Mouse (Mus musculus): ENCODE measurements at regions not wholly inside any gene's neighbourhood (a gene's known extent, or its start where the extent isn't known, plus 50 kb on each side); places are given as distances from the start of the nearest gene placed in this dataset.

DNA sequence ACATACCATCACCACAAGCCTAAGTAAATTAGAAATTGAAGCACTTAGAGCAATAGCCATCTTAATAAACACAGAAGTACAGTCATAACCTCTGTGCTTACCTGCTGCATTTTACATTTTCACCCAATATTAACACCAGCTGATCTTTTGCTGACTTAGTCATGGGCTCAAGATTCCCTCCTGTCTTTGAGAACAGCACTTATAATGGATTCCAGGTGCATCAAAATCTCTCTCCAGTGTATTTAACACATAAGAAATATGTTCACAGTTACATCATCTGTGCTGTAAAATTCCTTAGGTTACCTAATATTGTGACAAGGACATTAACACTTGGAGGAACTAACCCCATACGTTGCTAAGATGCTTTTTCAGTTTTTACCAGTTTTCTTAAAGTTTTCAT, 849.1 kb downstream of the Stpg2 start:
- DNase-seq (ENCODE audit: extremely low spot score, low spot score), result no peak

DNA sequence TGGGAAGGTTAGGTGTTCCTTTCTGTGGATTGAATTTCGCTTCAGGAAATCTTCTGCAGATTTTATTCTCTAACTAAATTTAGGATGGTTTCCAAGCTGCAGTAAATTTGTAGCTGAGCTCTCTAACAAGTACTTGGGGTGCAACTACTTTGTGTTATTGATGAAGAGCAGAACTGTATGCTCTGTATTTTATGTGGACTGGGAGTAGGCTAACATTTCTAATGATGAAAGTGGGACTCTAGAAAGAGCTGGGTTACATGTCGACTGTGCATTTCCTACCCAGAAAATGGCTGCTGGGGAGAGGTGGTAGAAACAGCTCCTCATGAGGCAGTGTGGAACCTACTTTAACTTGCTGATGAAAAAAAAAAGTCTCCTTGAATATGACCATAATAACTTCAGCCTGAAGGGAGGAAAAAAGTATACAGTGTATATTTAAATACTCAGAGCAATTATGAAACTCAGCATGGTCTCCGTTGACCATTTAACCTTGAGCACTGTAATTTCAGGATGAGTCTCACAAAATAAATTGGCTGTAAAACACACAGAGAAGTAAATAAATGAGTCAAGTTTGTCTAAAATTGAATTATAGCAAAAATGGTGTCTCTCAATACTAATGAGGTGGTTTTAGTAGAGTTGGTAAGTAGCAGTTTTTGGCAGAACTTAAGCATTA, 852.6 kb downstream of the Stpg2 start:
- DNase-seq (ENCODE audit: extremely low spot score, low spot score), result no peak

DNA sequence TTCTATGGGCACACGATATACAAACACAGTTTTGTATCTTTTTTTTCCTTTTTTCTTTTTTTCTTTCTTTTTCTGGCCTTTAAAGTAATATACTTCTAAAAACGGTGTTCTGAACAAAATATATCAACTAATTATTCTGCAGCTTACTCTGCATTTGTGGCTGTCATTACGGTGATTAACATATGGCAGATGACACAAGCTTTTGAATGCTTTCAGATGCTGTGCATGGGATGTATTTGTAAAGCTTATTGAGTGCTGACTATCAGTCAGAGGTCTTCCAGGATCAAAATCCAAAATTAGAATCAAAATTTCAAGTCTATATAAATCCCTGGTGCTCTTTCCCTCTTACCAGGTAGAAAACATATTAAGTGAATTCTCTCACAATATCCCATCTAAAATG, 853.6 kb downstream of the Stpg2 start:
- no peak for DNase-seq (ENCODE audit: extremely low spot score, low spot score)

DNA sequence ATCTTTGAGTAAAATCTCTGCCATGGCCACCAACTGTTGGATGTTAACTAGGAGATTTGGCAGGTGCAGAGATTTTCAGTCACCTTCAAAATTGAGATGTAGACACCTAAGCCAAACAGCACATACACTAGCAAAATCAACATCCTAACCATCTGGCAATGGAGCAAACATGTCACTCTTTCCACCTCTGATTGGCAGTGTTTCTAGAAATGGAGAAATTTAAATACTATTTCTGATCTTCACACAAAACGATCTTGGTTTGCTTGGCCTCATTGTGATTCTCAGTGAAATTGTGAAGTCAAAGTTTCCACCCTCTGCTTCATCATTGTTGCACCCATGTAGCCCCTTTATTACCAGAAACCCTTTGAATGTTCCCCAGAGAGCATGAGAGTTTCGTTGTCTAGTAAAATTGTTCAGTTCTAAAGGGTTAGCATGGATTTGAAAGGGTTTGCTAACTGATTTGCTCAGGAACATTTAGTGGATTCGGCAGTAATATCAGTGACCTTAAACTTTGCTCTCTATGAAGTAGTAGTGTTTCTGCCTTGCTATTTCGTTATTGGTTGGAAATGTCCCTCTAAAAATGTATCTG, 854.1 kb downstream of the Stpg2 start:
- DNase-seq (ENCODE audit: extremely low spot score, low spot score), result no peak

DNA sequence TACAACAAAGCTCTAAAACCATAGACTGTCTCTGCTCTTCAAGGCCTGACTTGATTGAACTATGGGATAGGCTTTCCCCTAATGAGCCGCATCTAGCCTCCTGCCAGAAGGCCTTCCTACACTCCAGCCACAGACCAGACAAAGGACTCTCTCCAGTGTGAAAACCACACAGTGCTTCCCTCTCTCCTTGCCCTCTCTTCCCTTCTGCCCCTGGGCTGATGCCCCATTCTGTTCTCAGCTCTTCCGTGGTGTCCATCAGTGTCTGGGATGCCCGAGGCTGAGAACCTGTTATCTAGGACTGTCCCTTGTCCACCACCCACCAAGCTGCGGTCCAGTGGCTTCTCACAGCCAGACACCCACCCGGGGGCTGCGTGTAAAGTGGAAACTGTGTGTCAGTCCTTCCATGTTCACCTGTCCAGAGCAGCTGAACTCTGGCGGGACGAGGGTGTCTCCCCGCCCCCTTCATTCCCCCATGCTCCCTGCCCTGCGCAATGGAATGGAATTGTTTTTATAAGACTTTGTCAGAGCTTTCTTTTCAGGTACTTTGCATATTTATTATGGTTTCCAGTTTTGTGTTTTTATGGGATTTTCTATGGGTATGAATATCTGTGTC, 856.4 kb downstream of the Stpg2 start:
- no peak for DNase-seq (ENCODE audit: extremely low spot score, low spot score)

DNA sequence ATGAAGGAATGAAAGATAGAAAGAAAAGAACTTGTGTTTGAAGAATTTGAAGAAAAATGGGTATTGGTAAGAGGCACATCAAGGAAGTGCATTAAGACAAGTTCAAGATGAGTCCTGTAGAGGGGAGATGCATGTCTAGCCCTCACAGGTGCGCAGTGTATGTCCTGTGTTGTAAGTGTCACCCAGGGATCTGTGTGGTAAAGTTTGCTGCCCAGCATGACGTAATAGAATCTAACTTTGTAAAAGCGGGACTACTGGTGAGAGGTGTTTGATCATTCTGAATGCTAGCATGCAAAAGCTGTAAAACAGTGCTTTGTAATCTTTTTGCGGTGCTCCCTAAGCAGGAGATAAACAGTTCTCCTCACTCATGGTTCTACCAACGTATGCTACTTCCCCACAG, 857.4 kb downstream of the Stpg2 start:
- no peak for DNase-seq (ENCODE audit: extremely low spot score, low spot score)

DNA sequence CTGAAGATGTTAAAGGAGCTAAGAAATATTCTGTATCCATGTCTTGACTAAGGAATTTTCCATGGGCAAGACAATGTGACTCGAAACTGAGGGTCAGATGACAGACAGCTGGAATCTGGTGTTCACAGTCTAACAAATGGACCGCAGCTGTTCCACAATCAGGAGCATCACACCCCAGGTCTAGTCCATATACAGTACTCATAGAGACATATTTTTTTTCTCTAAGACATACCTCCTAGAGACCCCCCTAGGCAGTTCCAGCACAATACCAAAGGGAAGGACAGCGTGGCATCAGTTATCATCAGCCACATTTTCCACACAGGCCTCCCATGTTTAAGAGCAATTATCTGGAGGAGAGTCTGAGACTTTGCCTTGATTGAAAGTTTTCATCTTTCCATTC, 878.8 kb downstream of the Stpg2 start:
- no peak for DNase-seq (ENCODE audit: extremely low spot score, low spot score)

DNA sequence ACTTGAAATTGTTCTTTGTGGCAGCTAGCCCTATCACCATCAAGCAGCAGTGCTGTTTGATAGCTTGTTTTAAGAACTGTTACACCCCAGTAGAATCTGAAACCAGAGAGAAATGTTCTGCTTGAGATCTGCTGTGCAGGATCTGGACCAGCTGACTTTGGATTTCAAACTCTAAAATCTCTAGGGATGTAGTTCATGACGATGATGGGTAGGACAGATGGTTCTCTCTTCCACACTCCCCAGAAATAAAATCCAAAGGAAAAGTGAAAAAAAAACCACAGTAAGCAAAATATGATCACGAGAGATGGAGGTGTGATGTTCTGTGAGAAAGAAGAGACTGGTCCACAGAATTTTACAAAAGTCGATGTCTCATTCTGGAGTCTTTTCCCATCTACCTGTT, 879.9 kb downstream of the Stpg2 start:
- DNase-seq (ENCODE audit: extremely low spot score, low spot score), result no peak

DNA sequence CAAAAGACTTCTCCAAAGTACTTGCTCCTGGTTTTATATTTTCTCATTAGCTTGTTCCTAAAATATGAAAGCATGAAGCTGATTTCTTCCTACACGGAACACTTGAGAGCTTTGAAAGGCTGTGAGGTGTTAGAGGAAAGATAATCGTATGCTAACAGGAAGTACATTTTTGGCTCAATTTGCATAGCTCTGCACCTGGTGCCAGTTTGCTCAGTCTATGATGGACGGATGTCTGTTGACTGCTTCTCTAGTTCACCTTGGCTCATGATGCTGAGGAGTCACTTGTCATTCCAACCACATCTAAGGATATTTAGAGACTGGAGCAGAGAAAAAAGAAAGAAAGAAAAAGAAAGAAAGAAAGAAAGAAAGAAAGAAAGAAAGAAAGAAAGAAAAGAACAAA, 882.5 kb downstream of the Stpg2 start:
- no peak for DNase-seq (ENCODE audit: extremely low spot score, low spot score)

DNA sequence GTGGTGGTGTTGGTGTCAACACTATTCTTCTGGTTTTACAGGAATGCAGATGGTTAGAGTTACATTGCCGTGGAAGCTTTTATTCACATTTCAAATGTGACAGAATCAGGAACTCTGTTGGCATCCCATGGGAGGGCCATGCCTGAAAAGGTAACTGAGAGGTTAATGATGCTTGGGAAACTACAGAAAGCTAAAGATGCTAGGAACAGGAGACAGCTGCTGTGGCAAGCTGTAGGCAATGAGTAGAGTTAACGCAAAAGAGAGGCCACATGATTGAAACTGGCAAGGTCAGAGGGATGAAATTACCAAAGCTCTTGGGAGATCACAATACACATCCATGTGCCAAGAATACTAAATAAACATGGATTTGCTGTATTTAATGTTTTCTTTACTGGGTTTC, 886.4 kb downstream of the Stpg2 start:
- no peak for DNase-seq (ENCODE audit: extremely low spot score, low spot score)

DNA sequence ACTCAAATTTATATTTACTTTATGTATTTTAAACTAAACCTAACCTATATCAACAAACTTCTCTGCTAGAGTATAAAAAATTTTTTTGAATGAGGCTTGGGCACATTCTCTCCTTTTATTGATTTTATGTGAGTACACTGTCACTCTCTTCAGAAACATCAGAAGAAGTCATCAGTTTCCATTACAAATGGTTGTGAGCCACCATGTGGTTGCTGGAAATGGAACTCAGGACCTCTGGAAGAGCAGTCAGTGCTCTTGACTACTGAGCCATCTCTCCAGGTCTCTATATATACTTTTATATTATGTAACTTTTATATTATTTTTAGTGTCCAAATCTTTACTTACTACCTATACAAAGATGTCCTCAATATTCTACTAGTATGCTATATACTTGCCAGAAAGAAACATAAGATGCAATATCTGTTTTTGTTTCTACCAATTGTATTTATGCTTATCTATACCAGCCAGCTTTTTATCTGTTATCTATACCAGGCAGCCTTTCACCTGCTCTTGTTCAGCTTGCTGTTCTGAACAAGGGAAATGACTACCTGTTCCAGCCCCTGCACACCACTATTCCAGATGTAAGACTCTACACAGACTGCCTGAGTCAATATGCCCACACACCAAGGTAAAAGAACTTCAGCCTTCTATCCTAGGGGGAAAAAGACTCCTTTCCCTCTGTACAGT, 891.5 kb downstream of the Stpg2 start:
- DNase-seq (ENCODE audit: extremely low spot score, low spot score), result no peak

DNA sequence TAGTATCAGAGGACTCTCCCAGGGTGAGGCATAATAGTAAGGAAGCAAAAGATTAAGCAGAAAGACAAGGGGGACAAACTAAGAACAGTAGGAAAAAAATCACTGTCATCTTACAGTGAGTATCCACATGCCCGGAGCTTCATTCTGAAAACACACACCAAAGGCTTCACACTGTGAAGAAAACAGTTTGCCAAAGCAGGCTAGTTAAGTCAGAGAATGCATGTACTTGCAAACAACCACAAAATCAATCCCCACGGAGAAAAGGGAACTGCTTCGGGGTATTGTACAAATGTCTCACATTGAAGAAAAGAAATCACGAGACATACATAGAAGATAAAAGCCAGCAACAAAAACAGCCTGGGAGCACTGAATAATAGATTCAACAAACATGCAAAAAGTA, 903.9 kb downstream of the Stpg2 start:
- no peak for DNase-seq (ENCODE audit: extremely low spot score, low spot score)

DNA sequence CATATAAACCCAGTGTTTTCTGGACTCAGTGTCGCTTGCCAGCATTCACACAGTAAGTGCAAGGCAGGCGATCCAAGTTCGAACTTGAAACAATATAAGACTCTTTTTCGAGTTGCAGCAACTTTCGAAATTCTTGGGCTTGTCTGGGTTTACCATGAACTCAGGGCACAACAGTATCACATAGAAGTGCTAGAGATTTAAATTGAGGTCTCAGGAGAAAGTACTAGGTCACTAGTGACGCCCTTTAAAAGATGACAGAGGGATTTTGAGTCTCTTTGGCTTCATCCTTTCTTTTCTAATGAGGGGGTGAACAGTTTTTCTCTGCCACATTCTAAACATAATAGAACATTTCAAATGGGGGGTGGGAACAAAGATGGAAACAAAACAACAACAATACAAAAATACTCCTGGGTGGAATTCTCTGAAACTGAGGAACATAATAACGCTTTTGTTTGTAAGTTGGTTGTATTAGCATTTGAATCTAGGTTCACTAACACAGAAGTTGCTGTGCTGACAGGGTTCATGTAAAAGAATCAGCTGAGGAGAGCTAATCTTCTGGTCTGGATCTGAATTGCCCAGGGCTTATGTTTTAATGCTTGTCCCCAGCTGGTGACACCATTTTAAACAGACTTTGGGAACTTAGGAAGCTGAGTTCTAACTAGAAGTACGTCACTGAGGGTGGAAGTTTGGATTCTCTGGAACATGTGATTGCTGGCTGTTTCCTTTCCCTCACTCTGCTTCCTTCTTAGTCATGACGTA, 906.1 kb downstream of the Stpg2 start:
- no peak for DNase-seq (ENCODE audit: extremely low spot score, low spot score)

DNA sequence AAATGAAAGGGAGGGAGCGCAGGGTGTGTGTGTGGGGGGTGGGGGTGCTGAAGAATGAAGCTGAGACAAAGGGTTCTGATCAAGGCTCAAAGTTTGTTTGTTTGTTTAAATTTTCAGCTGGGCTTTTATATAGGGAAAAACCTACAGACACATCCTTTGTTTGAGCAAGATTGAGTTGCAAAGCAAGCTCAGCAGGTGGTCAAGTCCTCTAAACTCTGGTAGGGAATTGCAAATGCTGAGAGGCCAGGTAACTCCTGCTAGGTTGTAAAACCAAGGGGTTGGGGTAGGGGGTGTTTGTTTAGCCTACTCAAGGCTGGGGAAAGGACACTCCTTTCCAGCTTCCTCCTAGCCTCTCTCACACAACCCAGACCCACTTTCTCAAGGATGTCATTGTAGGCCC, 909.6 kb downstream of the Stpg2 start:
- DNase-seq (ENCODE audit: extremely low spot score, low spot score), result no peak

DNA sequence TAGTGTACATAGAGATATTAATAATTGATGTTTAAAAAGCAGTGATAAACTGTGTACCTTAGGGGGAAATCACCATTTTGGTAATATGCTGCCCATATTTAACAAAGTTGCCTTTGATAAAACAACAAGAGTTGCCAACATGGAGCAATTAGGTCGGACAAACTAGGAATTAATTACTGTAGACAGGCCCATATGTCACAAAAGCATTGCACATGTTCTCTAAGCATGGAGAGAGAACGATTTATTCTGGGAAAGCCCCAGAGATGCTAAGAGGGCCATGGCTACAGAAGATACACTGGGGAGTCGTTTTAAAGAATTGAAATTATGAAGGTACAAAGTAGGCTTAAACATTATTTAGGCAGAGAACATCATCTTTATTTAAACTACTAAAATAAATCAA, 921.8 kb downstream of the Stpg2 start:
- DNase-seq (ENCODE audit: extremely low spot score, low spot score), result no peak

DNA sequence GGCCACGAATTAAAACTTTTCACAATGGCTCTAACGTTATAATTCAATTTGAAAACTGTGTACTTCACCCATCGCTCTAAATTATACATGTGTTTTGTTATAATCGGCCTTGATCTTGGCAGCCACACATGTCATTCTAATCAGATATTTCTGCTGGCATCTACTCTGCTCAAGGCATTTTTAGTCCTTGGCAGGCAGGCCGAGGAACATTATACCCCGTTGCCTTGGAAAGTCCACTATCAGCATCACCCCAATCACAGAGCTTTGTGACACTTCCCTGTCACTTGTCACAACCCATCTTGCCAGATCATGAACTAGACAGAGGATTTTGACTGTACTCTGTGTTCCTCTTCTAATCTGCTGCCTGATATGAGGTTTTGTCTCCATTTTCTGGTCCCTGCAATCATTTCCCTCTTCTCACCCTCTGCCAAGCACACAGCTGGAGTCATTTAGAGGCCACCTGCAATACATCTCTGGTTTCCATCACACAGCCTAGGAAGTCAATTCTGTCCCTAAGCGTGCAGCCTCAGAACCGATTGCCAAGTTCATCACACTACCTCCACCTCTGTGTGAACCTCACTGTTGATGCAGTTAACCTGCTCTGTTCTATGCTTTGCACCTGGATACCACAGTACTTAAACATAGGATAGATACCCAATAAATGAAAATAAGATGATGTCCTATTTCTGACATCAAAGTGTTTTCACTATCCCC, 923.7 kb downstream of the Stpg2 start:
- no peak for DNase-seq (ENCODE audit: extremely low spot score, low spot score)

DNA sequence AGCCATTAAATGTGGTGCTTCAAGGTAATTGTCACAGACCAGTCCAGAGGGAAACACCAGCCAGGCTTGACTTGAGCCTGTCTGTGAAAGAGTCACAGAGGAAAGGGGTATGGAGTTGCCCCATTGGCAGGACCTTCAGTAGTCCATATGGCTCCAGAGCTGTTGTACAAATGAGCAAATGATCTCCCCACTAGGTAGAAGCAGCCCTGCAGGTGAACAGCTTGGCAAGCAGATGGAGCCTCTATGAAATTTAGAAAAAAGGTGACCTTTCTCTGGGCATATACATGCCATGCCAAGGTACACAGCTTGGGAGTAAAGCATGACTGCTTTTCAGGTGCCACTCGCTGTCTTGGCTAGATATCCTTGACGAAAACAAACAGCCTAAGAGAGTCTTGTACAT, 938.4 kb downstream of the Stpg2 start:
- DNase-seq (ENCODE audit: extremely low spot score, low spot score), result no peak

DNA sequence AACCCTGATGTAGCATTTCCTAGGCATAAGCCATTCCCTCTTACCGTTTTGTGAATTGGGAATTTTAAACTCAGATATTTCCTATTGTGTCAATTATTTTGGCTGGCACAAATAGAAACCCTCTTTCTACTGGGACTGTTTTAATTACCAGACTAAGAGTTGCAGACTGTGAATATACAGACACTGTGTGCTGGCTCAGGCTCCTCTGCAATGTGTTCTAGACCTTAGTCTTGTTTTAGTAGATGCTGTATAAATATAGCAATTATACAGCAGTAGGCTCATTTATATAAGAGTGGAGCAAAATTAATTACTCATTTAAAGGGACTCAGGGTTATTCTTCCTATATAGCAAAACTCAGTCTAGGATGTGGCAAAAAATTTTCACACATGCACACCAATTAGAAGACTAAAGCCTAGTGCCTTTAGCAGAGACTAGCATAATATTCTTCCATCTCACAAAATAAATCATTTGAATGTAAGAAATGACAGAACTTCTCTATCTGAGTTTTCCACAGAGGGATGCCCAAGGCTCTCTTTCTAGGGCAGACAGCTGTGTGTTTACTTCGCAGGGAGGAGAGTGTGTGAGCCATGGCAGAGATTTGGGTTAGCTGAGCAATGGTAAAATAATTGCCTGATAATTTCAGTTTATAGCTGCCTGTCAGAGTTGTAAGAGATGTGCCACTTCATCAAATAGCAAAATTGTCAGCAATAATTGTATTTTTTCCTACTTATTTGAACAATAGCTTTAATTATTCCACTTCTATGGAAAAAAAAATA, 941.9 kb downstream of the Stpg2 start:
- DNase-seq (ENCODE audit: extremely low spot score, low spot score), result no peak

DNA sequence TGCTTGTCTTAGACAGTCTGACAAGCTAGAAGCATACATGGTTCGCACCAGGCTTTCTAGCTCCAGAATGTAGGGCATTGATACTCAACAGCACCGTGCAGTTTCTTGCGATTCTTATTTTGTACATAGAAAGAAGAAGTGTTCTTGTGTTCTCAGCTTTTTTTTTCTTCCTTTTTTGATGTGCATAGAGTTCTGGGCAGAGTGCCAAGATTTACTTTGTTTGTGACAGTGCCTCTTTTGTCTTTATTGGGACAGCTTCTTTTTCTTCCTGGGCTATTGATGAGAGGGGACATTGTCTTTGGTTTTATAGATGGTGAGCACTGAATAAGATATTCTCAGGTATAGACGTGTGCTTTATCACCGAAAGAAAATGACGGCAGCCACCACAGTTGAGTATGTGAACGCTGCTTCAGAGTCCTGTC, 945.0 kb downstream of the Stpg2 start:
- DNase-seq (ENCODE audit: extremely low spot score, low spot score), result no peak

DNA sequence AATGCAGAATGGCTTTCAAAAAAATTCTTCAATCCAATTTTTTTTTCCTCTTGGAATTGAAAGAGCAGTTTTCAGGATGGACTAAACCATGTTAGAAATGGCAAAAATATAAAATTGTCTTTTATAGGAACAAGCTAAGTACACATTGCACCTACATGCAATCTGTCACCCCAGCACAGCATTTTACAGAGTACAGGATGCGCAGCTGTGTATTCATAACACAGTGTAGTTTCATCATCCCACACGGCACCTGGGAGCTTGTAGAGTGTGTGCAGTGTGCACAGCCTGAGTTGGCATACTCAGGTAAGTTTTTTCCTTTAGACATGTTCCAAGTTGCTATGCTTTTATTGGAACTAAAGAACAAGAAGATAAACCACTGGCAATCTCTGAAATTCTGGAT, 974.0 kb downstream of the Stpg2 start:
- DNase-seq (ENCODE audit: extremely low spot score, low spot score), result no peak
